Mouse (Mus musculus): Measurements from ENCODE around the gene Acp2. TPM values are rescaled to one million over a fixed set of nuclear protein-coding genes. Genes with fewer than 3 reads are reported as not detected.
A peak's percentile ranks its signal among the peaks of the same experiment; 100 is the strongest.

Gene Acp2
- polyA plus RNA-seq, 1 experiment = not detected

GRCm38 (mm10) chr2:91167629-91168028 is 35.1 kb upstream of the Acp2 start:
- Histone ChIP-seq H3K4me1 (ENCODE audit: control insufficient read depth, insufficient read depth, low read length) (peaks cover 6% of the 10 kb centered on the region; the same call in 1 of the 2 replicates), H3K27ac (ENCODE audit: insufficient read depth, low read depth, low read length) (no peak overlapping the region), H3K4me3 (ENCODE audit: insufficient read depth, low read depth, low read length) (no peak overlapping the region)
- WGBS = 75% methylated on average over 4 of the region's 4 CpGs
- TF ChIP-seq POLR2A (IDR thresholded peaks at IDR 0.05; ENCODE audit: insufficient read depth, low read depth, low read length) = no peak
- no peak for TF ChIP-seq CTCF (IDR thresholded peaks at IDR 0.05; ENCODE audit: insufficient read depth, low read depth, low read length)

DNA sequence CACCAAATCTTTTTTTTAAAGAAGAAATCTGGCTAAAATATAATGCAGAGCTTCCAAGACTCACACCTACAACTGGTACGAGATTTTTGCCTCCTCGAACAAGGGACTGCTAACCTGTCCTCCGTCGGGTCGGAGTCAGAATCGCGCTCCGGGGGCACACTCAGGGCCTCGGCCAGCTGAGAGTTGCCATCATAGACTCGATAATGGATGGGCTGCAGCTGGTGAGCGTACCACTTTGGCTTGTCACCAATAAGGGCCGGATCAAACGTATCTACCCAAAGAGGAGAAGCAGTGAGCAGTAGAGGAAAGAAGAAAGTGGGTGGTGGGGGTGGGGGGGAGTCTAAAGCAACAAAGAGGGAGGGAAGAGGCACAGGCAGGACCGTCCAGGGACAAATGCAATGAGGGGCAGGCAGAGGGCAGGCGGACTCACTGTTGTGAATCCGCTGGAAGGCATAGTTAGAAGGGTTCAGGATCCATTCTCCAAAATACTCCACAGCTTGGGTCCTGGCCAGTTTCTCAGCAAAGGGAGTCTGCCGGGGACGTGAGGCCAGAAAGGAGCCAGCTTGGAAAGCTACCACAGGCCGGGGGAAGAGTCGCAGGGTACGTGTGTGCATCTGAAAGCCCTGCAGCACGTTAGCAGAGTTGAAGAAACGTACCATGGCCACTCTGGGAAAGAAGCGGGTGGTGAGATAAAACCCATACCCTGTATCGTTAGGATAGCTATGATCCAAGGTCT is 32.9 kb upstream of the Acp2 start:
- Histone ChIP-seq H3K4me1 (ENCODE audit: control insufficient read depth, insufficient read depth, low read length) (peaks cover 6% of the 10 kb centered on the region; the same call in 1 of the 2 replicates), H3K27ac (ENCODE audit: insufficient read depth, low read depth, low read length) (no peak overlapping the region), H3K4me3 (ENCODE audit: insufficient read depth, low read depth, low read length) (no peak overlapping the region)
- 67% methylated on average over 25 of the region's 25 CpGs for WGBS
- TF ChIP-seq POLR2A (IDR thresholded peaks at IDR 0.05; ENCODE audit: insufficient read depth, low read depth, low read length) (no peak), CTCF (IDR thresholded peaks at IDR 0.05; ENCODE audit: insufficient read depth, low read depth, low read length) (no peak)

- TF ChIP-seq CTCF (IDR thresholded peaks at IDR 0.05; ENCODE audit: insufficient read depth, low read depth, low read length) = no peak
- no peak for TF ChIP-seq POLR2A (IDR thresholded peaks at IDR 0.05; ENCODE audit: insufficient read depth, low read depth, low read length)
- Histone ChIP-seq H3K27ac (ENCODE audit: insufficient read depth, low read depth, low read length) (no peak overlapping the region), H3K4me1 (ENCODE audit: control insufficient read depth, insufficient read depth, low read length) (0 out of 2 replicates have a peak, but pooled peaks cover 3% of the 10 kb centered on the region), H3K4me3 (ENCODE audit: insufficient read depth, low read depth, low read length) (no peak overlapping the region)
- 85% methylated on average over 4 of the region's 4 CpGs for WGBS
Observed at GRCm38 (mm10) chr2:91175490-91175889, 27.2 kb upstream of the Acp2 start.

- Histone ChIP-seq H3K4me1 (ENCODE audit: control insufficient read depth, insufficient read depth, low read length) (0 out of 2 replicates have a peak, but pooled peaks cover 3% of the 10 kb centered on the region), H3K27ac (ENCODE audit: insufficient read depth, low read depth, low read length) (no peak overlapping the region), H3K4me3 (ENCODE audit: insufficient read depth, low read depth, low read length) (no peak overlapping the region)
- TF ChIP-seq CTCF (IDR thresholded peaks at IDR 0.05; ENCODE audit: insufficient read depth, low read depth, low read length) (no peak), POLR2A (IDR thresholded peaks at IDR 0.05; ENCODE audit: insufficient read depth, low read depth, low read length) (no peak)
- WGBS = 61% methylated on average over 6 of the region's 6 CpGs
Observed at GRCm38 (mm10) chr2:91176234-91176633, 26.5 kb upstream of the Acp2 start.

DNA sequence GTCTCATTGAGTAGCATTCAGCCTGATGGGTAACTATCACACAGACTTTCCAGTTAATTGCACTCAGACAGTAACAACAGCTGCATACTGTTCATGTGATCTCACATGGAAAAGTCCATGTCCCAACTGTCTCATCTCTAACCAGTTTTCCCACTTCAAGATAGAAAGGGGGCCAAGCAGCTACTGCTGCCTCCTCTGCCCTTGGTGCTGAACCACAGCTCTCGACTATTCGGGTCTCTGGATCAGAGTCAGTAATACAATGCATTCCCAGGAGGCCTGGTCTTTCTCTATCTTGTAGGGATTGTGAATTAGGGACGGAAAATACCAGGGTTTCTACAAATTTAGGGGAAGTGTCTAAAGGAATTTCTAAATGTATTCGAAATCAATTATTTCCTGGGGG is 22.9 kb upstream of the Acp2 start:
- no peak for TF ChIP-seq CTCF (IDR thresholded peaks at IDR 0.05; ENCODE audit: insufficient read depth, low read depth, low read length)
- no peak for TF ChIP-seq POLR2A (IDR thresholded peaks at IDR 0.05; ENCODE audit: insufficient read depth, low read depth, low read length)
- H3K4me1 ChIP-seq (ENCODE audit: control insufficient read depth, insufficient read depth, low read length) = peaks cover 8% of the 10 kb centered on the region
- no peak overlapping the region for H3K4me3 ChIP-seq (ENCODE audit: insufficient read depth, low read depth, low read length)
- 31% methylated on average over 4 of the region's 4 CpGs for WGBS
- H3K27ac ChIP-seq (ENCODE audit: insufficient read depth, low read depth, low read length) = no peak overlapping the region

- no peak overlapping the region for H3K27ac ChIP-seq (ENCODE audit: insufficient read depth, low read depth, low read length)
- no peak overlapping the region for H3K4me3 ChIP-seq (ENCODE audit: insufficient read depth, low read depth, low read length)
- WGBS = 26% methylated on average over 5 of the region's 5 CpGs
- peaks cover 8% of the 10 kb centered on the region for H3K4me1 ChIP-seq (ENCODE audit: control insufficient read depth, insufficient read depth, low read length)
- TF ChIP-seq CTCF (IDR thresholded peaks at IDR 0.05; ENCODE audit: insufficient read depth, low read depth, low read length) (no peak), POLR2A (IDR thresholded peaks at IDR 0.05; ENCODE audit: insufficient read depth, low read depth, low read length) (no peak)
Observed at GRCm38 (mm10) chr2:91180706-91181105, 22.0 kb upstream of the Acp2 start.

- H3K4me3 ChIP-seq (ENCODE audit: insufficient read depth, low read depth, low read length) = peak overlapping the region; percentile 80
- TF ChIP-seq POLR2A (IDR thresholded peaks at IDR 0.05; ENCODE audit: insufficient read depth, low read depth, low read length) (no peak), CTCF (IDR thresholded peaks at IDR 0.05; ENCODE audit: insufficient read depth, low read depth, low read length) (no peak)
- WGBS = 5% methylated on average over 8 of the region's 8 CpGs
- H3K27ac ChIP-seq (ENCODE audit: insufficient read depth, low read depth, low read length) = peak overlapping the region; percentile 52; the same call in 1 of the 2 replicates
- H3K4me1 ChIP-seq (ENCODE audit: control insufficient read depth, insufficient read depth, low read length) = peaks cover 5% of the 10 kb centered on the region
Observed at GRCm38 (mm10) chr2:91182016-91182404, 20.7 kb upstream of the Acp2 start.

DNA sequence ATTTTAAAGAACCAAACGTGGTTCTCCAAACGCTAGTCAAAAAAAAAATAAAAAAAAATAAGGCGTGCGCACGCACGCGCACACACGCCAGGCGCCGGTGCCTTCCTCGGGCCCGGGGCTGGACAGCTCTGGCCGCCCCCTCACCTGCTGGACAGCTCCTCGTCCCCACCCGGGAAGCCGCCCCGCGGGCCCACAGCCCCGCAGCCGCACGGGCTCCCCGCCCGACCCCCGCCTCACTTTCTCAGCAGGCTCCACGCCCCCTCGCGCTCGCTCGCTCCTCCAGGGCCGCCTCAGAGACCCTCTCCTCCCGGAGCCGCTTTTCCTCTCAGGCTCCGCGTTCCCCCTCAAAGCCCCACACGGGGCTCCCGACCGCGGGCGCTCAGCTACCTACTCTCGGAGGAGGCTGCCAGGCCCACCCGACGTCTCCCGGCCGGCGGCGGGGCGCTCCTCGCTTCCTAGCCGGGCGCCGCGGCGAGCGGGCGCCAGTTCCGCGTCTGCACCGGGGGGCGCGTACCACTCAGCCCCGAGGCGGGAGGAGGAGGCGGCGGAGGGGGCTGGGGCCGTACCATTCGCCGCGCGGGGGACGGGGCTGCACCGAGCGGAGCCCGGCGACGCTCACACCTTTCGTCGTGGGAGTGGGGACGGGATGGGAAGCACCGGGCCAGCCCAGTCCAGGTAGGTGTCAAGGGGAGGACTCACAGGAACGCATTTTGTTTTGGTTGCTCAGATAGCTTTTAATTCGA is 20.1 kb upstream of the Acp2 start:
- Histone ChIP-seq H3K27ac (ENCODE audit: insufficient read depth, low read depth, low read length) (peak overlapping the region; percentile 78), H3K4me3 (ENCODE audit: insufficient read depth, low read depth, low read length) (peak overlapping the region; percentile 80), H3K4me1 (ENCODE audit: control insufficient read depth, insufficient read depth, low read length) (peaks cover 8% of the 10 kb centered on the region)
- TF ChIP-seq POLR2A (IDR thresholded peaks at IDR 0.05; ENCODE audit: insufficient read depth, low read depth, low read length) (peak; percentile 62; the same call in 1 of the 2 replicates), CTCF (IDR thresholded peaks at IDR 0.05; ENCODE audit: insufficient read depth, low read depth, low read length) (no peak)
- WGBS = 1% methylated on average over 81 of the region's 81 CpGs

GRCm38 (mm10) chr2:91183148-91183513 is 19.6 kb upstream of the Acp2 start:
- peak overlapping the region; percentile 78 for H3K27ac ChIP-seq (ENCODE audit: insufficient read depth, low read depth, low read length)
- TF ChIP-seq CTCF (IDR thresholded peaks at IDR 0.05; ENCODE audit: insufficient read depth, low read depth, low read length) = no peak
- TF ChIP-seq POLR2A (IDR thresholded peaks at IDR 0.05; ENCODE audit: insufficient read depth, low read depth, low read length) = no peak
- H3K4me1 ChIP-seq (ENCODE audit: control insufficient read depth, insufficient read depth, low read length) = peaks cover 8% of the 10 kb centered on the region
- 0% methylated on average over 9 of the region's 9 CpGs for WGBS
- H3K4me3 ChIP-seq (ENCODE audit: insufficient read depth, low read depth, low read length) = peak overlapping the region; percentile 80
